Mouse (Mus musculus) fat pad, adult 2 months (tissue): Measurements from ENCODE around the gene Cast.

ENCODE experiments used
- DNase-seq: peaks from one replicate; pipeline ENCODE4 v3.0.0-alpha.2; 2011; ENCODE audit warnings: low read depth, low spot score; ENCODE audit errors: extremely low read depth

The Cast gene

DNA sequence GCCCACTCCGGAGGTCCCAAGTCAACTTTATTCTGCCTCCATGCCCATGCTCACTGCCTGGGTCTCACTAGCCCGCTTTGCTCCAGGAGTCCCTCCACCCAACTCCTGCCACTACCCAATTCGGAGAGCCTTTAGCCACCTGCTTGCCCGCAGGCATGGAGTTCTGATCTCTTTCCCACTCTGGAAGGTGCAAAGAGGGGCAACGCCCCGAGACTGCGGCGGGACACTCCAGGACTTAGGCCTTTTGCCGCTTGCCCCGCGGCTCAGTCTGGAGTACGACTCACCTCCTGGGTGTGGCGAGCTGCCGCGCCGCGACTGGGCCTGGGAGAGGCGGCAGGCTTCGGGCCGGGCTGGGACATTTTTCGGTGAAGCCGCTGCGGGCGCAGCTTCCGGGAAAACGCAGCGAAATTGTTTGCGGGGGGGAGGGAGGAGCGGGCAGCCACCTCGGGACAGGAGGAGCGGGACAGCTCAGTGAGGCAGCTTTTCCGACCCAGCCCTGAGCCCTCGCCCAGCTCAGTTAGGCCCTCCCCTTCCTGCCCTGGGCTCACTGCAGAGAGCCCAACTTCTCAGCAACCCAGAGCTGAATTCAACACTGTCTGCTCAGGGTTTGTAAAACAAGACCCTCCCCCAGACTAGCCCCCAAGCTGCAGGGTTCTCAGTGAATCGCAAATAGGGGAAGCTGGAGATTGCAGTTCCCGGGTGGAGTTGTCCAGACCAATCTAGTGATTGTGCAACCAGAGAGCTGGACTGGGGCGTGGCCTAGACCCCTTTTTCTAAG is at the start of gene Cast:
TSS of gene Cast (minus strand) at position 659 of the 778 bp plus-strand sequence.
- no peak for DNase-seq

DNA sequence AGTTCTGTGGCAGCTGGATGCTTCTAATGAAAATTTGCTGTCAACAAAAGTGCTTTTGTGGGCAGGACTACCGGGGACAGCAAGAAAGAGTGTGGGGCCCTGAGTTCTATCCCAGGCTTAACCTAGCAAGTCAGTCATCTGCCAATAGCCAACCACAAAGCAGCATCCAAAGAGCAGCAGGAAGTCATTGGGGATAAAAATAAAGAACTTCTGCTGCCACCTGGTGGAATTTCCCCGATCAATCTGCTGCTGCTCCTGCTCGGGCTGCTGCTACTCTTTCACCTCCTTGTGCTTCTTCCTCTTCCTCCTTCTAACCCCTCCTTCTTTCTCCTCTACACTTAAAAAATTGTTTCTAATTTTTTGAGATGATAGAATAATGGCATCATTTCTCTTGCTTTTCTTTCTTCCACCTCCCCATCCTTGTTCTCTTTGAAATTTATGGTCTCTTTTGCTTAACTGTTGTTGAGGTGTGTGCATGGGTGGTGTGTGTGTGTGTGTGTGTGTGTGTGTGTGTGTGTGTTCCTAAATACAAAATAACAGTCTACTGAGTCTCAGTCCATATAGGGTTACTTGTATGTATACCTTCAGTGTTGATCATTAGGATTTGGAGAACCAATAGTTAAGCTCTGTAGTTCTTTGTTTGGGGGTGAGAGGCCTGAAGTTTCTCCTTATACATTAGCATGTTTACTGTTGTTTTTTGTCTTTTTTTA is 45.9 kb upstream of the Cast start:
- no peak for DNase-seq

DNA sequence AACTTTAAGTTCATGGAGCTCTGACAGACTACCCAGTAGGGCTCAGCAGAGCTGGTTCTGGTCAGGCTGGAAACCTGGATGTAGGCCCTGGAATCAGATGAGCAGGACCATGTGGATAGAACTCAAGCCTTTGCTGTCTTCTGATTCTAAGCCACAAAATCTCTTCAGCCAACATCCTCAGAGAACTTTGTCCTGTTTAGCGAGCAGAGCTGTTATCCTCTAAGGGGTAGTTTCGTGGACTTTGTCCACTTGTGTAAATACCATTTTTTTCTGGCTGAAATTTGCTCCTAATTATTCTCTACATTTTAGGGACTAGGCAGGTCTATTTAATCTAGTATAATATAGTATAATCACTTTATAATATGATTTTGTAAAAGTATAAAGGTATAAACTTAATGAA is 42.2 kb upstream of the Cast start:
- DNase-seq = no peak

DNA sequence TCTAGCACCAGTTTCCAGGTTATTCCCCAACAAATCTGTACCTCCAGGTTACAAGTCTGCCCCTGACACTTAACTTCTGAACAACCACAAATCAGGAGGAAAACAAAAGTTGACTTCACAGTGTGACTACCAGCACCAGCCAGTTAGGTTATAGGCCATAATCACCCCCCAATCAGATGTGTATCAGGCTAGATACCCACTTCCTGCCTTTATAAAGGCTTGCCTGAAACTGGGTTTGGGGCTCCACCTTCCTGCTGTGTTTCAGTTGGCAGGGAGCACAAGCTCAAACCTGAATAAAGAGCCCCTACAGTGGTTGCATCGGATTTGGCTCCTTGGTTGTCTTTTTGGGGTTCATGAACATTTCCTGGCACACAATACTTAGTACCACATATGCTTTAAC is 37.3 kb upstream of the Cast start:
- DNase-seq = no peak

DNA sequence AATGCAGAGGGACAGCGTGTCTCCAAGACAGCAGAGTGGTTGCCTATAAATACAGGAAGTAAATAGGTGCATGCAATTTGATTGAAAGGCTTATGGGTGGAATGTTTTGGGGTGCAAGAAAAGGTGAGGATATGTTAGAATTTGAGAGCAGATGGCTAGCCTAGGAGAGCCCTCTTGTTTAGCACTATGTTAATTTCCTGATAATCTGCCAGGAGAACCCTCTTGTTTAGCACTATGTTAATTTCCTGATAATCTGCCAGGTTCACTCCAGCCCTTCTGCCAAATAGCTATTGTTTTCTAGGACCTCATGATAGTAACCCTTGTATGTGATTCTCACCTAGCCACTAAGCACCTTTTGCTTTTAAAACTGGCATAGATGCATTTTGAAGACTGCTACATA is 25.9 kb upstream of the Cast start:
- DNase-seq = no peak

DNA sequence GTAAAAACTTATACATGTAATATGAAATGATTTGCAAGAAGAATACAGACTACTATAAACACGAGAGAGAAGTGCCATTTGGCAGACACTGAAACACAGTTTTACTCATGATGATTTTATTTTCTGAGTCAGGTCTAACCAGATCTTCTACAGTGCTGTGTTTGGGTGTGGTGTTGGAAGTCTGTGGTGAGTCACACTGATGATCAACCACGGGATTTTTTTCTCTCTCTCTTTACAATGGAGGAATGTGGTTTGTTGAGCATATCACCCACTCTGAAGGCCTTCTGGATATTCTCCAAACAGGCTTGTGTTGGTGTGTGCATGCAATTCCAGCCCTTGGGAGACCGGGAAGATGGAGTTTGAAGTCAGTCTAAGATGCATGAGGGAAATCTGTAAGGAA is 13.5 kb upstream of the Cast start:
- DNase-seq = no peak

DNA sequence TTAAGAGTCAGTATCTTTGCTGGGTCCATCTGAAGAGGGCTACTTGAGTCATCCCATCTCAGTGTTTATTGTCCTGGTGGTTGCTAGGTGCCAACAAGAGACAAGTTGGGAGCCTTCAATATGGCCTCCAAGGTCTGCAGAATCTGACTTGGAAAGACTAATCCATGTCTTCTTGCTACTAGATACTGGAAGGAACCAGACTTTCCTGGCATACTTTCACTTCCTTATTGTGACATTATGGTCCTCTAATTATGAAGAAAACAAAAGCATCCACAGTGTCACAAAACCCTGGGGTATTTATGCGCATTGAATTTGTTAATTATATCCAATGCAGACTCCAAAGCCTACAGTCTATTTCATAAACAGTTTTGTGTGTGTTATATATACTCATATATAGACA is 7.1 kb upstream of the Cast start:
- DNase-seq = no peak

DNA sequence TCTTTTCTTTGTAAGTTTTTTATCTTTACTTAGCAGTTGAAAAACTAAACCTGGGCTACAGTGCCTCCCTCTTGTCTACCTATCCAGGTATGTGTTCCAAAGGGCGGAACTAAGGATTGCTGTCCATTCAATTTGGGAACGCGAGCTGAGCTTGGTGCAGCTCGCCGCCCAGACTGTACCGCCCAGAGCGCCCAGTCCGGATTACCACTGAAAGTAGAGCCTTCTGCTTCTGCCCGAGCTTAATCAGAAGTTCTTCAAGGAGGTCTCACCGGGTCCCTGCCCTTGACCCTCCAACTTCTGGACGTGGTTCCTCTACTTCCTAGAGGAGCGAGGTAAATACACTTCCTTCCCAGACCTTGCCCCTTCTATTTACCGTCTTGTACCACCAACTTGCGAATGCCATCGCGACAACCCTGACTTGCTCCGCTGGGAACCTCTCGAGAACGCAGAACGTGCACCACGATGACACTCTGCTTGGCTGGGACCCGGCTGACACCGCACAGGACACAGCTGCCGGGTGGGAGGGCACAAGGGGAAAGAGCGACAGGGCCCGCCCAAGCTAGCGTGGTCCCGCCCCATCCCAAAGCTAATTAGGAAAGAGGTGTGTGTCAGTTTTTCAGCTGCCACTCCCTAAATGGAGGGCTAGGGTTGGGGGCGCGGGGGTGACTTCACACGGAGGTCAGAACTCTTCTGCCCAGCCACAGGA is 1.0 kb downstream of the Cast start:
- DNase-seq = no peak

DNA sequence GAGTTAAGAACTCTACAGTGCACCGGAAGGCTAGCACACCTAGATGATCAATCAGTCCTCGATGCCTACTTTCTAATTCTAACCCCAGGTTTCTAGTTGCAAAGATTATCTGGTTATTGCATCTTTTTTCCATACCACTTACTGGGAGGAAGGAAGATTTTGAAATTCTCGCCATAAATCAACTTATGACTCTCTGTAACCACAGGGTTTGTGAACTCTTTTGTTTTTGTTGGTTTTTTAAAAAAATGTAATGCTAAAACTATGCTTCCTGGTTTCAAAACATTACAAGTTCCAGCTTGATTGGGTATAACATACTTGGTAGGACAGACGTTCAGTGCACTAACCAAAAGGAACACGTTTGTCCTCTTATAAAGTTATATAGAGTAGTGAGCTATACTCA is 1.7 kb downstream of the Cast start:
- DNase-seq = no peak

DNA sequence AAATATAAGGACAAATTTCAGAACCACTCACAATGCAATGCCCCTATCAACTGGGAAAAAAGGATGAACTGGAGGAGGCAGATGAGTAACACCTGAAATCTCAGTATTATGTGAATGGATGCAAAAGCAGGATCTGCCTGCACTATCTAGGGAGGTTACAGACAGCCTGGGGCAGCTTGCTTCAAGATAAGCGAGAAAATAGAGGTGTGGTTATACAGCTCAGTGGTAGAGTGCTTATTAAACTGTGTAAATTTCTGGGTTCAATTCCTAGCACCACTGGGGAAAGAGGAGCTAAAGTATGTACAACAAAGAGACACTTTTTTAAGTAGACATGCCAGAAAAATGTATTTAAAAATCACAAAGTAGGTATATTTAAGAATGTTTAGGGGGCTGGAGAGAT is 14.2 kb downstream of the Cast start:
- DNase-seq = no peak

DNA sequence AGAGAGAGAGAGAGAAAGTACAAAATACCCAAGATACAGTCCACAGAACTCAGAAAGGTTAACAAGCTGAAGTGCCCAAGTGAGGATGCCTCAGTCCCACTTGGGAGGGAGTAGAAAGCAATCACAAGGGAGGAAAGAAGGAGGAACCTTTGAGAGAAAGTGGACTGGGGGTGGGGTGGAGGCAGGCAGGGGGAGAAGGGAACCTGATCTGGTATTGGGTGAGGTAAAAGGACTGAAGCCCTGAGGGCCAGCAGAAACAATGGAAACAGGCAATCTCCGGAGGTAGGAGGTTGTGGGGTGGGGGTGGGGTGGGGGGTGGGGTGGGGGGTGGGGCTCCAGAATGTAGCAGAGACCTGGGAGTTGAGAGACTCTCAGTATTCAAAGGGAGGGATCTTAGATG is 20.9 kb downstream of the Cast start:
- DNase-seq = no peak

DNA sequence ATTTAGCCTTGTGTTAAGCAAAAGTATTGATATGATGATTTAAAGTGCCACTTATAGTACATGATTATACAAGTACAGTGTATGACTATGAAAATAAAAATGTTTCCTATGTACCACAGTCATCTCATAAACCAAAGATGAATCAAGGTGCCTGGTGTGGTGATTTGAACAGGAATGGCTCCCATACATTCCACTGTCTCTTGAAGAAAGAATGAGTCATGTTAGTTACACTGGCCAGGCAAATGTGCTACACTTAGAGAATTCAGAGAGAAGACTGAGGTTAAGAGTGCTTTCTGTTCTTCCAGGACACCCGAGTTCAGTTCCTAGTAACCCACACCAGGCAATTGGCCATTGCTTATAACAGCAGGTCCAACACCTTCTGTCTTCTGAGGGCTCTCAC is 36.5 kb downstream of the Cast start:
- DNase-seq = no peak

DNA sequence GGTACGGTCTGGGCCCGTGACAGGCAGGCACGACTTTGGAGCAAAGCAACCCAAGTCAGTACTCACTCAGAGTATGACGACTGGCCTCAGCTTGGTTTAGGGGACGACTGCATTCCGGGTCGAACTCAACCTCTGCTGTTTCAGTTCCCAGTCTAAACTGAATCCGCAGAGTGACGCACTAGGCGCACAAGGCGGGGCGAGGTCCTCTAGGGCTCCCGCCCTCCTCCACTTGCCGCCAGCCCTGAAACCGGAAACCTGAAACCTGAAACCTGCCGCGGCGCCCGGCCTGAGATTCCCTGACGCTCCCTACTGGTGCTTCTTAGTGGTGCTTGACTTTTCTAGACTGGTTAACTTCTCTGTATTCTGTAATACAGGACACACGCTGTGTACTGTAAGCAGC is 38.1 kb downstream of the Cast start:
- peak; percentile 30 for DNase-seq

DNA sequence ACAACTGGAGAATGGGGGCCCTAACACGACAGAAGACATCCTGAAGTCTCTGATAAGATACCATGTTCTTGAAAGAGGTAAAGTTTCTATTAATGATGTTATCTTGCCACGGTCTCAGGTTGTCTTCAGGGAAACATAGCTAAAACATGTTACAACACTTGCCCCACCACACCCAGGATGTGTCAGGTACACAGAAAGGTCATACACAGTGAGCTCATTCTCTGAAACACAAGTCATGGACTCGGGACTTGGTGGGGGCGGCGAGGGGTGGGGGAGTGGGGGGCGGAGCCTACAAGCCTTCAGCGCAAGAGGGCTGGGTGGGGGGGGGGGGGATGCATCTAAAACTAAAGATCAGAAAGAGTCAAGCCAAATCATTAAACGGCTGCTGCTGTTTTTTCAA is 38.7 kb downstream of the Cast start:
- peak; percentile 11 for DNase-seq

DNA sequence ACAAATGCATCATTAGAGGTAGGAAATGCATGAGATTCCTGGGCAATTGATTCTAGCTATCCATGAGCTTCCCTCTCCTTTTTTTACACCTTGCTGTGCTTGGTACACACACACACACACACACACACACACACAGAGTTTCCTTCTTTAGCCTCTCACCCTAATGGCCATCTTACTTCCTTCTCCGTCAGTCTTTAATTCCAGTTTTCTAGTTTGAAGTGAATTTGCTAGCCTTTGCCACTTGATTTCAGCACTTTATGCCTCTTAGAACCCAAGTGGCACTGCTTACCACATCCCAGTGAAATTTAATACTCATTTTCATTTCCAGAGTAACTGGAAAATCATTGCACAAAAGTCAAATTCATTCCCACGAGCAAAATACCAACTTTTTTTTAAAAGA is 41.4 kb downstream of the Cast start:
- DNase-seq = no peak

DNA sequence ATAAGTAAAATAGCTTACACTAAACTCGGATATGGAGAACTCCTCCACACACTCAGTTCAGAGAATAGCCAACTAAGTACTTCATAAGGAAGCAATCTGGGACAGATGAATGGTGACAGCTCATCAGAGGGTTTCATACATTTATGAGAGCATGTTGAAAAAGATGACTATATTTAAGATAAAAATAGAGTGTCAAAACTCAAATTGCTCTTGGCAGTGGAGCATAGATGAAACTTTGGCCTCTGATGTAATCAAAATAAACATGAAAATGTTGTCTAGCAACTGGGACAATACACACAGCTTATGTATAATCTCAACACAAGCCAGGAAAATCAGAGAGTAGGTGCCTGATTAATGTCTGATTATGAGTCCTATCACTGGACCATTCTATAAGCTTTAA is 45.9 kb downstream of the Cast start:
- no peak for DNase-seq

DNA sequence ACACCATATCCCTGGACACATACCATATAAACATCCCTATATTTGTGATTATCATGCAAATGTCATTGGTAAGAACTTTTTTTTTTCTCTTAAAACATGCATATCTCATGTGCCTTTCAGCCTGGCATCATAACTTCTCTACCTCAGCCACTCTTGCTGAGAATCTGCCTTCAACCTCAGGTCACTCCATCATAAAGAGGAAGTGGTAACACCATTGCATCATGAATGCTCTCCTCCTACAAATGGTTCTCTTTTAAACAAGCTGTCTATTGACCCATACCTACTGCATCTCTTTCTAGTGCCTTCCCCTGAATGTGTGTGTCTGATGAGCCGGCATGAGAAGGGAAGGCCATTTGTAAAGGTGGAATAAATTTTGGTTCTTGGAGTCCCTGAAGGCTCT is 49.5 kb downstream of the Cast start:
- no peak for DNase-seq

DNA sequence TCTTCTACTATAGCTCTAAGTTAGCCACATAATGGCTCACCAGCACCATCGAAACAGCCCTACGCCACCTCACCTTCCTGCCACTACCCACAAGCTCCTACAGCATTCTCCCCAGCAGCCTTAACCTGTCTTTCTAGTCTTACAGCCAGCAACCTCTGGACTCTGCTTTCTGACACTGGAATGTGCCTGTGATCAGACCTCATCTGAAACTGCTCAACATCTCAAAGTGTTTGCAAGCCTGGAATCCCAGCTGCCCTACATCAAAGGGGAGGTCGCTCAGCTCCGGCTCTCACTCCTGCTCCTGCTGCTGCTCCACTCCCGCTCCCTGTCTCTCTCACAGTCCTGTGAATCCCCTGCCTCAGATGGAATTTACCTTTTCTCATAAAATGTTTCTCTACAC is 65.4 kb downstream of the Cast start:
- no peak for DNase-seq

DNA sequence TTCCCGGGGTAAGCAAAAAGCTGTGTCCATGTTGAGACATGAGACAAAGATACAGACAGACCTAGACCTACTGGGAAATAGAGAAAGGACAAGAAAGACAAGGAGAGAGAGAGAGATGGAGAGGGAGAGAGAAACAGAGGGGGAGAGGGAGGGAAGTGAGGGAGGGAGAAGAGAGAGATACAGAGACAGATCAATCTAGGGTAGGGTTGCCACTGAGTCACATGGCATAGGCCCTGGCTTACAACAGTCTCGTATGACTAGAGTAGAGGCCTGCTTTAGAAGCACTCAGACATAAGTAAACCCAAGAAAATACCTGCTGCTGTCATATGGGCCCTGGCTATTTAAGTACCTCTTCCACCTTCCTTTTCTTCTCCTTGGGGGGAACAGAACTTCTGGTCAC is 72.2 kb downstream of the Cast start:
- no peak for DNase-seq

DNA sequence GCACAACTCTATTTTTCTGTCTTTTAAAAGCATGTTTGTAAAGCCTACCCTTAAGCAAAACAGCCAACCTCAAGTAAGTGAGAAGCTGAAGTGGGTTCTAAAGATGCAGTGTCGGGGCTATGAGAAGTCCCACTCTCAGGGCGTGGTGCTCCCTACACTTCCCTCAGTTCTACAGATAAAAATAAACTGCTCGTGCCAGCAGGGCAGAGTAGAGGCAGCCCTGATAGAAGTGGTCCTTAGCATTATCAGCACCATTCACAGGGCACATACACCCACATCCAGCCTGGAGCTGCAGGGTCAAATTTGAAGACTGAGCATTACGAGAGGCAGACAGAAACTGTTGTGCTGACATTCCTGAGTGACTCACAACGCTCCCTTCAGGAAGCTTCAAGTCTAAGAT is 72.8 kb downstream of the Cast start:
- no peak for DNase-seq

DNA sequence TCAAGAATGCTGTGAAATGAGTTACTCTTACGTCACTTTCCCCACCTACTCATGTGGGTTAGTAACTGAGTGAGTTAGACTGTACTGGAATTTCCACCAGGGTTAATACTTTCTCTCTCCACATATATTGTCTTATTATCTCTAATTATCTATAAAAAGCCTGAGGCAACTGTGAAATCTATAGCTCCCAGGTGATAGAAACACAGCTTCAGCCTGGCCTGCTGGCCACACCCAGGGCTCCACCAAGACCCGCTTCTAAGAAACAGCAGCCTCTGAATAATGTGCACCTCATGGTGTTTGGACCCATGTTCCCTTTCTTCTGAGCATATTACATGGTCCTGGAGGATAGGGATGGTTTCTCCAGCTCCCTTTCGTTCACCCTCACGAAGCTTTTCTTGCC is 74.9 kb downstream of the Cast start:
- no peak for DNase-seq

DNA sequence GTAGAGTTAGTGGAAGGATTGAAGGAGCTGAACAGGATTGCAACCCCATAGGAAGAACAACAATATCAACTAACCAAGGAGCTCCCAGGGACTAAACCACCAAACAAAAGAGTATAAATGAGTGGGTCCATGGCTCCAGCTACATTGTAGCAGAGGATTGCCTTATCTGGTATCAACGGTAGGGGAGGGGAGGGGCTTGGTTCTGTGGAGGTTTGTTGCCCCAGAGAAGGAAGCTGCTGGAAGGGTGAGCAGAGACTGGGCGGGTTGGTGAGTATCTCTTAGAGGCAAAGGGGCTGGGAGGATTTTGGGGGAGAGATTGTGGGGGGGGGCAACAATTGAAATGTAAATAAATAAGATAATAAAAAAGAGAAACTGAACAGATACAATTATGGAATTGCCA is 89.6 kb downstream of the Cast start:
- DNase-seq = no peak
